In genomic region chr15:31365041-31365719, GRCm38 (mm10) we compare ENCODE assay signal across 8 mouse cellular contexts. TPM values are rescaled to one million over a fixed set of nuclear protein-coding genes. Genes with fewer than 3 reads are reported as not detected.
DNase-seq lines count a peak whose midpoint lies in the region; ATAC-seq and TF ChIP-seq lines count a peak whose summit lies in the region.

No protein-coding gene starts in this region.

- peaks cover 42% of the 10 kb centered on the region for H3K4me1 ChIP-seq in embryonic facial prominence, embryonic 10.5 days
- peaks cover 7% of the 10 kb centered on the region; the same call in 1 of the 2 replicates for H3K4me1 ChIP-seq in intestine, embryonic 14.5 days (replicated peaks; ENCODE audit: control insufficient read depth, insufficient read depth, low read length)
- H3K4me1 ChIP-seq in neural tube, embryonic 12.5 days, result peaks cover 30% of the 10 kb centered on the region

- intact Hi-C loops in left cerebral cortex, adult 2 months (cut with DNase I), result loop anchor here (5.0 kb wide), 1 partner anchor 82 kb away; no protein-coding TSS in a partner anchor
- intact Hi-C loops in left cerebral cortex, postnatal 36 days (cut with DNase I), result loop anchor here (2.0 to 5.0 kb wide), 2 partner anchors 20 to 48 kb away; no protein-coding TSS in a partner anchor

- no peak for DNase-seq in left cerebral cortex, adult 2 months (ENCODE audit: extremely low spot score in 1 of 2, low spot score in 2 of 2)
- no peak for DNase-seq in left cerebral cortex, postnatal 36 days (ENCODE audit: low spot score in 2 of 2)
- no peak for DNase-seq in embryonic facial prominence, embryonic 10.5 days (ENCODE audit: low spot score)
- no peak for DNase-seq in intestine, embryonic 14.5 days (ENCODE audit: low spot score)
- DNase-seq in cerebellum, postnatal 4 days (ENCODE audit: low spot score in 2 of 2), result no peak
- DNase-seq in cerebellum, adult 9-11 months, result no peak
- DNase-seq in frontal cortex, postnatal 36 days (ENCODE audit: low spot score in 2 of 2), result no peak

- H3K4me3 ChIP-seq in left cerebral cortex, adult 2 months, result peak overlapping the region; percentile 88
- H3K4me3 ChIP-seq in embryonic facial prominence, embryonic 10.5 days, result peak overlapping the region; percentile 75
- H3K4me3 ChIP-seq in intestine, embryonic 14.5 days (ENCODE audit: low read depth, low read length), result peak overlapping the region; percentile 57
- H3K4me3 ChIP-seq in neural tube, embryonic 12.5 days, result no peak overlapping the region

- ATAC-seq in intestine, embryonic 14.5 days (replicated peaks; ENCODE audit: low FRiP score, low TSS enrichment, low read depth), result no peak
- ATAC-seq in neural tube, embryonic 12.5 days (ENCODE audit: low FRiP score, low read depth), result no peak

- peak overlapping the region; percentile 96 for H3K27ac ChIP-seq in left cerebral cortex, adult 2 months
- no peak overlapping the region for H3K27ac ChIP-seq in embryonic facial prominence, embryonic 10.5 days (replicated peaks)
- no peak overlapping the region for H3K27ac ChIP-seq in intestine, embryonic 14.5 days (ENCODE audit: low read depth)
- H3K27ac ChIP-seq in neural tube, embryonic 12.5 days, result no peak overlapping the region

- TF ChIP-seq CTCF in left cerebral cortex, adult 2 months (IDR thresholded peaks at IDR 0.05), result no peak

- peak overlapping the region; percentile 100 for H3K4me2 ChIP-seq in intestine, embryonic 14.5 days (ENCODE audit: low read length)
- peak overlapping the region; percentile 100 for H3K4me2 ChIP-seq in neural tube, embryonic 12.5 days (replicated peaks)

- no peak overlapping the region for H3K9ac ChIP-seq in intestine, embryonic 14.5 days (ENCODE audit: low read length)
- no peak overlapping the region for H3K9ac ChIP-seq in neural tube, embryonic 12.5 days

- no peaks in the 10 kb centered on the region for H3K9me3 ChIP-seq in embryonic facial prominence, embryonic 10.5 days
- H3K9me3 ChIP-seq in intestine, embryonic 14.5 days (ENCODE audit: control insufficient read depth, low read length), result no peaks in the 10 kb centered on the region
- H3K9me3 ChIP-seq in neural tube, embryonic 12.5 days, result no peaks in the 10 kb centered on the region

- H3K36me3 ChIP-seq in embryonic facial prominence, embryonic 10.5 days (replicated peaks), result no peaks in the 10 kb centered on the region
- H3K36me3 ChIP-seq in intestine, embryonic 14.5 days (ENCODE audit: control insufficient read depth, insufficient read depth, low read length), result no peaks in the 10 kb centered on the region
- H3K36me3 ChIP-seq in neural tube, embryonic 12.5 days, result no peaks in the 10 kb centered on the region

- H3K27me3 ChIP-seq in embryonic facial prominence, embryonic 10.5 days (replicated peaks; ENCODE audit: low read depth, poor library complexity, severe bottlenecking), result peaks cover 90% of the 10 kb centered on the region
- H3K27me3 ChIP-seq in intestine, embryonic 14.5 days (replicated peaks; ENCODE audit: control insufficient read depth, insufficient read depth, low read length), result peaks cover 62% of the 10 kb centered on the region
- H3K27me3 ChIP-seq in neural tube, embryonic 12.5 days (replicated peaks), result peaks cover 52% of the 10 kb centered on the region

- 13% methylated on average over 11 of the region's 11 CpGs for WGBS in embryonic facial prominence, embryonic 10.5 days
- 28% methylated on average over 11 of the region's 11 CpGs for WGBS in intestine, embryonic 14.5 days
- WGBS in neural tube, embryonic 12.5 days, result 18% methylated on average over 11 of the region's 11 CpGs

RNA-seq across cellular contexts. Expression of gene Ankrd33b, which starts 2.3 kb away (rescaled TPM):
- 10 to 100 TPM; 79.6 to 93.7 TPM for total RNA-seq in left cerebral cortex, adult 2 months (2021)
- 10 to 100 TPM; 70.4 to 76.4 TPM for total RNA-seq in left cerebral cortex, postnatal 36 days (2021)
- 0.29 and 0.67 TPM in 2 replicates for polyA plus RNA-seq in embryonic facial prominence, embryonic 10.5 days (2016; fragmentation: Nextera tagmentation; extraction: Ambion mirVana)
- 0.41 and 0.47 TPM in 2 replicates for polyA plus RNA-seq in intestine, embryonic 14.5 days (2014; fragmentation: Nextera tagmentation; extraction: Ambion mirVana)
- 1.0 and 1.4 TPM in 2 replicates for polyA plus RNA-seq in neural tube, embryonic 12.5 days (2016; fragmentation: Nextera tagmentation; extraction: Ambion mirVana)
